Mouse (Mus musculus) heart, embryonic 16.5 days (tissue): ENCODE measurements around the gene Brd4. TPM values are rescaled to one million over a fixed set of nuclear protein-coding genes. Genes with fewer than 3 reads are reported as not detected.

ENCODE experiments used
- ATAC-seq: fragments of 200-750 bp; cut with Nextera tagmentation; replicated peaks from 2 replicates; pipeline ENCODE4 v1.8.0; 2017; ENCODE audit warnings: moderate number of reproducible peaks; ENCODE audit not compliant: insufficient read depth, low FRiP score; ENCODE audit errors: extremely low read depth
- H3K27ac ChIP-seq: fragments of 300-500 bp; sonication (generic); 2 replicates; pipeline ENCODE4 v1.5.1; 2014; ENCODE audit warnings: mild to moderate bottlenecking, low read length, control low read depth, moderate library complexity
- H3K27me3 ChIP-seq: fragments of 300-500 bp; sonication (generic); 2 replicates; pipeline ENCODE4 v1.6.1; 2014; ENCODE audit warnings: low read length, mixed read lengths; ENCODE audit not compliant: control insufficient read depth, insufficient read depth
- H3K36me3 ChIP-seq: fragments of 300-500 bp; sonication (generic); 2 replicates; pipeline ENCODE4 v1.6.1; 2014; ENCODE audit not compliant: control insufficient read depth, insufficient read depth
- H3K4me1 ChIP-seq: fragments of 300-500 bp; sonication (generic); 2 replicates; pipeline ENCODE4 v1.6.1; 2014; ENCODE audit warnings: low read length, mixed read lengths; ENCODE audit not compliant: control insufficient read depth, insufficient read depth
- H3K4me2 ChIP-seq: fragments of 300-500 bp; sonication (generic); 2 replicates; pipeline ENCODE4 v1.6.1; 2014; ENCODE audit warnings: low read depth, mild to moderate bottlenecking, control low read depth, low read length
- H3K4me3 ChIP-seq: fragments of 300-500 bp; sonication (generic); 2 replicates; pipeline ENCODE4 v1.5.1; 2014; ENCODE audit warnings: mild to moderate bottlenecking, control low read depth, low read length
- H3K9ac ChIP-seq: fragments of 300-500 bp; sonication (generic); 2 replicates; pipeline ENCODE4 v1.6.1; 2014; ENCODE audit warnings: low read length, control low read depth
- H3K9me3 ChIP-seq: fragments of 300-500 bp; sonication (generic); replicated peaks from 2 replicates; pipeline ENCODE4 v1.6.1; 2016; ENCODE audit warnings: low read length; ENCODE audit not compliant: control insufficient read depth
- WGBS: fragments of 180-500 bp; shearing (Covaris S2); extraction: QIAGEN DNeasy Blood & Tissue Kit; methylation state at CpG from one replicate; pipeline ENCODE4 v1.1.7; 2014; 5-methylcytosine and 5-hydroxymethylcytosine counted together
- polyA plus RNA-seq: library from polyadenylated mRNA; unstranded; fragments of >200 nt; fragmentation: Nextera tagmentation; extraction: Ambion mirVana; gene quantifications from 2 replicates; pipeline ENCODE4 v1.2.1, GENCODE M21; 2015

Brd4 gene
- polyA plus RNA-seq, 1 experiment from 2014 or later, result 54.1 TPM

GRCm38 (mm10) chr17:32202972-32203371, 81.5 kb downstream of the Brd4 start:
- Histone ChIP-seq H3K4me2 (no peak overlapping the region), H3K27ac (no peak overlapping the region), H3K4me3 (no peak overlapping the region), H3K9ac (no peak overlapping the region), H3K4me1 (peaks cover 11% of the 10 kb centered on the region), H3K27me3 (no peaks in the 10 kb centered on the region), H3K36me3 (peaks cover 48% of the 10 kb centered on the region), H3K9me3 (no peaks in the 10 kb centered on the region)
- WGBS, result 69% methylated on average over 3 of the region's 3 CpGs
- no peak for ATAC-seq

- Histone ChIP-seq H3K4me3 (no peak overlapping the region), H3K27ac (no peak overlapping the region), H3K36me3 (peaks cover 59% of the 10 kb centered on the region), H3K9me3 (no peaks in the 10 kb centered on the region), H3K4me1 (0 out of 2 replicates have a peak, but pooled peaks cover 2% of the 10 kb centered on the region), H3K9ac (no peak overlapping the region), H3K4me2 (no peak overlapping the region), H3K27me3 (no peaks in the 10 kb centered on the region)
- no peak for ATAC-seq
- WGBS, result 69% methylated on average over 5 of the region's 5 CpGs
Observed at GRCm38 (mm10) chr17:32201086-32201485, 83.4 kb downstream of the Brd4 start.

- Histone ChIP-seq H3K27ac (no peak overlapping the region), H3K4me1 (0 out of 2 replicates have a peak, but pooled peaks cover 4% of the 10 kb centered on the region), H3K4me3 (no peak overlapping the region), H3K9ac (no peak overlapping the region), H3K4me2 (no peak overlapping the region), H3K27me3 (no peaks in the 10 kb centered on the region), H3K36me3 (peaks cover 62% of the 10 kb centered on the region), H3K9me3 (no peaks in the 10 kb centered on the region)
- WGBS, result 73% methylated on average over 2 of the region's 2 CpGs
- no peak for ATAC-seq
Observed at GRCm38 (mm10) chr17:32199796-32200195, 84.7 kb downstream of the Brd4 start.

- WGBS, result 83% methylated on average over 14 of the region's 14 CpGs
- Histone ChIP-seq H3K4me2 (no peak overlapping the region), H3K9ac (no peak overlapping the region), H3K9me3 (no peaks in the 10 kb centered on the region), H3K4me1 (0 out of 2 replicates have a peak, but pooled peaks cover 4% of the 10 kb centered on the region), H3K4me3 (no peak overlapping the region), H3K27ac (no peak overlapping the region; the same call in 1 of the 2 replicates), H3K27me3 (no peaks in the 10 kb centered on the region), H3K36me3 (peaks cover 48% of the 10 kb centered on the region)
- ATAC-seq, result no peak
Observed at GRCm38 (mm10) chr17:32197156-32197555, 87.4 kb downstream of the Brd4 start.

GRCm38 (mm10) chr17:32195725-32196124, 88.8 kb downstream of the Brd4 start:
- Histone ChIP-seq H3K4me2 (no peak overlapping the region), H3K27me3 (no peaks in the 10 kb centered on the region), H3K4me3 (no peak overlapping the region), H3K36me3 (peaks cover 44% of the 10 kb centered on the region), H3K9ac (no peak overlapping the region), H3K4me1 (0 out of 2 replicates have a peak, but pooled peaks cover 4% of the 10 kb centered on the region), H3K9me3 (no peaks in the 10 kb centered on the region), H3K27ac (no peak overlapping the region)
- WGBS, result 78% methylated on average over 5 of the region's 5 CpGs
- no peak for ATAC-seq

GRCm38 (mm10) chr17:32193010-32193409, 91.5 kb downstream of the Brd4 start:
- ATAC-seq, result no peak
- peaks cover 10% of the 10 kb centered on the region for H3K27me3 ChIP-seq
- H3K9me3 ChIP-seq, result no peaks in the 10 kb centered on the region
- 84% methylated on average over 5 of the region's 5 CpGs for WGBS
- peaks cover 15% of the 10 kb centered on the region for H3K4me1 ChIP-seq
- H3K9ac ChIP-seq, result no peak overlapping the region
- H3K4me3 ChIP-seq, result no peak overlapping the region
- H3K36me3 ChIP-seq, result peaks cover 19% of the 10 kb centered on the region
- H3K27ac ChIP-seq, result no peak overlapping the region
- no peak overlapping the region for H3K4me2 ChIP-seq

GRCm38 (mm10) chr17:32189850-32190249, 94.7 kb downstream of the Brd4 start:
- H3K4me3 ChIP-seq, result peak overlapping the region; percentile 48
- no peak for ATAC-seq
- no peak overlapping the region for H3K27ac ChIP-seq
- no peaks in the 10 kb centered on the region for H3K36me3 ChIP-seq
- H3K9ac ChIP-seq, result no peak overlapping the region
- peaks cover 11% of the 10 kb centered on the region for H3K4me1 ChIP-seq
- no peaks in the 10 kb centered on the region for H3K9me3 ChIP-seq
- H3K4me2 ChIP-seq, result peak overlapping the region; percentile 84
- peaks cover 11% of the 10 kb centered on the region for H3K27me3 ChIP-seq
- WGBS, result 13% methylated on average over 5 of the region's 5 CpGs

- H3K9me3 ChIP-seq, result no peaks in the 10 kb centered on the region
- no peak within 1 kb of the TSS for H3K27ac ChIP-seq
- peak within 1 kb of the TSS; percentile 84 for H3K4me2 ChIP-seq
- peaks cover 11% of the 10 kb centered on the region for H3K27me3 ChIP-seq
- WGBS, result 5% methylated on average over 42 of the region's 42 CpGs
- peaks cover 11% of the 10 kb centered on the region for H3K4me1 ChIP-seq
- no peaks in the 10 kb centered on the region for H3K36me3 ChIP-seq
- H3K9ac ChIP-seq, result peak within 1 kb of the TSS; percentile 37
- ATAC-seq, result no peak
- peak within 1 kb of the TSS; percentile 48 for H3K4me3 ChIP-seq
Observed at GRCm38 (mm10) chr17:32188863-32189636, 95.5 kb downstream of the Brd4 start, which contains the start of gene Ephx3. Gene Ephx3, minus strand, starts transcription at chr17:32189549.

GRCm38 (mm10) chr17:32183017-32183416, 101.5 kb downstream of the Brd4 start:
- no peaks in the 10 kb centered on the region for H3K36me3 ChIP-seq
- 43% methylated on average over 8 of the region's 8 CpGs for WGBS
- no peak overlapping the region for H3K9ac ChIP-seq
- no peak overlapping the region for H3K4me2 ChIP-seq
- ATAC-seq, result no peak
- peaks cover 10% of the 10 kb centered on the region; the same call in 1 of the 2 replicates for H3K4me1 ChIP-seq
- H3K4me3 ChIP-seq, result no peak overlapping the region
- peaks cover 1% of the 10 kb centered on the region; the same call in 1 of the 2 replicates for H3K27me3 ChIP-seq
- H3K27ac ChIP-seq, result no peak overlapping the region
- no peaks in the 10 kb centered on the region for H3K9me3 ChIP-seq
